Mouse (Mus musculus) neural tube, embryonic 11.5 days (tissue): ENCODE data around the gene Yif1a. TPM values are rescaled to one million over a fixed set of nuclear protein-coding genes. Genes with fewer than 3 reads are reported as not detected.

Experiments
- polyA plus RNA-seq: library from polyadenylated mRNA; unstranded; fragments of >200 nt; fragmentation: Nextera tagmentation; extraction: Ambion mirVana; gene quantifications from 2 replicates; pipeline ENCODE4 v1.2.1, GENCODE M21; 2014

The Yif1a gene
- polyA plus RNA-seq, 1 experiment from 2014 or later, result 88.0 TPM

Other genes starting within 250 kb of the Yif1a start
- gene Ccs, start 249.2 kb upstream of the Yif1a start, polyA plus RNA-seq, result 41.4 and 41.5 TPM in 2 replicates
- 0.13 TPM in 1 of 2 replicates, not detected in the other for gene Ccdc87, start 249.2 kb upstream of the Yif1a start, polyA plus RNA-seq
- gene Ctsf, start 233.4 kb upstream of the Yif1a start, polyA plus RNA-seq, result 40.6 and 41.8 TPM in 2 replicates
- 5.9 and 6.5 TPM in 2 replicates for gene Actn3, start 210.6 kb upstream of the Yif1a start, polyA plus RNA-seq
- gene Zdhhc24, start 209.9 kb upstream of the Yif1a start, polyA plus RNA-seq, result 12.1 and 14.1 TPM in 2 replicates
- gene Bbs1, start 181.9 kb upstream of the Yif1a start, polyA plus RNA-seq, result 4.8 and 7.9 TPM in 2 replicates
- gene Dpp3, start 160.3 kb upstream of the Yif1a start, polyA plus RNA-seq, result 164 and 171 TPM in 2 replicates
- 3.4 and 3.5 TPM in 2 replicates for gene Peli3, start 145.4 kb upstream of the Yif1a start, polyA plus RNA-seq
- gene Mrpl11, start 126.4 kb upstream of the Yif1a start, polyA plus RNA-seq, result 143 and 150 TPM in 2 replicates
- 0.12 TPM in 1 of 2 replicates, not detected in the other for gene Npas4, start 98.2 kb upstream of the Yif1a start, polyA plus RNA-seq
- 3.9 and 6.2 TPM in 2 replicates for gene Slc29a2, start 64.7 kb upstream of the Yif1a start, polyA plus RNA-seq
- gene B4gat1, start 49.7 kb upstream of the Yif1a start, polyA plus RNA-seq, result 37.9 and 39.8 TPM in 2 replicates
- 1.2 and 2.8 TPM in 2 replicates for gene AC124502.3, start 49.6 kb upstream of the Yif1a start, polyA plus RNA-seq
- gene Brms1, start 47.2 kb upstream of the Yif1a start, polyA plus RNA-seq, result 65.5 and 78.9 TPM in 2 replicates
- 1.1 and 2.3 TPM in 2 replicates for gene Rin1, start 38.1 kb upstream of the Yif1a start, polyA plus RNA-seq
- gene Cd248, start 20.5 kb upstream of the Yif1a start, polyA plus RNA-seq, result 30.1 and 34.7 TPM in 2 replicates
- 1.8 and 2.0 TPM in 2 replicates for gene Tmem151a, start 3.0 kb upstream of the Yif1a start, polyA plus RNA-seq
- gene Cnih2, start 10.0 kb downstream of the Yif1a start, polyA plus RNA-seq, result 110 and 127 TPM in 2 replicates
- 250 and 266 TPM in 2 replicates for gene Rab1b, start 18.5 kb downstream of the Yif1a start, polyA plus RNA-seq
- gene Klc2, start 30.0 kb downstream of the Yif1a start, polyA plus RNA-seq, result 40.2 and 43.5 TPM in 2 replicates
- gene Pacs1, start 184.6 kb downstream of the Yif1a start, polyA plus RNA-seq, result 29.8 and 30.5 TPM in 2 replicates
- gene Sf3b2, start 206.9 kb downstream of the Yif1a start, polyA plus RNA-seq, result 405 and 416 TPM in 2 replicates
- 16.2 and 17.8 TPM in 2 replicates for gene Gal3st3, start 209.8 kb downstream of the Yif1a start, polyA plus RNA-seq
- gene Catsper1, start 247.2 kb downstream of the Yif1a start, polyA plus RNA-seq, result not detected in 2 replicates